Mouse (Mus musculus) intestine, postnatal 0 days (tissue): Measurements from ENCODE around the gene Ankrd28. TPM values are rescaled to one million over a fixed set of nuclear protein-coding genes. Genes with fewer than 3 reads are reported as not detected.

ENCODE experiments used
- ATAC-seq: fragments of 200-750 bp; cut with Nextera tagmentation; 2 replicates; pipeline ENCODE4 v1.8.0; 2017; ENCODE audit warnings: mild to moderate bottlenecking, moderate TSS enrichment, moderate library complexity
- H3K27ac ChIP-seq: fragments of 300-500 bp; sonication (generic); 2 replicates; pipeline ENCODE4 v1.5.1; 2014; ENCODE audit warnings: mild to moderate bottlenecking, low read depth, low read length, moderate library complexity
- H3K27me3 ChIP-seq: fragments of 300-500 bp; sonication (generic); replicated peaks from 2 replicates; pipeline ENCODE4 v1.6.1; 2014; ENCODE audit warnings: low read length, mixed read lengths; ENCODE audit not compliant: control insufficient read depth, insufficient read depth
- H3K36me3 ChIP-seq: fragments of 300-500 bp; sonication (generic); 2 replicates; pipeline ENCODE4 v1.6.1; 2014; ENCODE audit warnings: mild to moderate bottlenecking, moderate library complexity; ENCODE audit not compliant: control insufficient read depth, insufficient read depth
- H3K4me1 ChIP-seq: fragments of 300-500 bp; sonication (generic); replicated peaks from 2 replicates; pipeline ENCODE4 v1.6.1; 2014; ENCODE audit warnings: antibody characterized with exemption, low read length, mixed read lengths; ENCODE audit not compliant: control insufficient read depth, insufficient read depth
- H3K4me2 ChIP-seq: fragments of 300-500 bp; sonication (generic); replicated peaks from 2 replicates; pipeline ENCODE4 v1.6.1; 2014; ENCODE audit warnings: low read depth, mild to moderate bottlenecking, moderate library complexity
- H3K4me3 ChIP-seq: fragments of 300-500 bp; sonication (generic); 2 replicates; pipeline ENCODE4 v1.5.1; 2014; ENCODE audit warnings: low read depth, low read length
- H3K9ac ChIP-seq: fragments of 300-500 bp; sonication (generic); 2 replicates; pipeline ENCODE4 v1.6.1; 2014; ENCODE audit warnings: mild to moderate bottlenecking, low read depth, low read length
- H3K9me3 ChIP-seq: fragments of 300-500 bp; sonication (generic); 2 replicates; pipeline ENCODE4 v1.6.1; 2016; ENCODE audit warnings: mixed run types; ENCODE audit not compliant: control insufficient read depth
- CTCF ChIP-seq: sonication (generic); IDR thresholded peaks from 2 replicates; pipeline ENCODE4 v1.5.1; 2016; ENCODE audit warnings: low read depth, mild to moderate bottlenecking, control low read depth, antibody characterized with exemption, moderate library complexity
- WGBS: fragments of 180-500 bp; shearing (Covaris S2); extraction: QIAGEN DNeasy Blood & Tissue Kit; methylation state at CpG from one replicate; pipeline ENCODE4 v1.1.7; 2014; 5-methylcytosine and 5-hydroxymethylcytosine counted together
- polyA plus RNA-seq: library from polyadenylated mRNA; unstranded; fragments of >200 nt; fragmentation: Nextera tagmentation; extraction: Ambion mirVana; gene quantifications from 2 replicates; pipeline ENCODE4 v1.2.1, GENCODE M21; 2015

Gene Ankrd28
- polyA plus RNA-seq, 1 experiment from 2014 or later, result 3.9 TPM

GRCm38 (mm10) chr14:31831370-31831712 lies 890 bp upstream of the Ankrd28 start:
- 6% methylated on average over 7 of the region's 7 CpGs for WGBS
- Histone ChIP-seq H3K4me3 (peak overlapping the region; percentile 88), H3K4me2 (peak overlapping the region; percentile 93), H3K36me3 (no peaks in the 10 kb centered on the region), H3K27me3 (no peaks in the 10 kb centered on the region), H3K27ac (no peak overlapping the region), H3K4me1 (no peaks in the 10 kb centered on the region; the same call in 1 of the 2 replicates), H3K9ac (no peak overlapping the region), H3K9me3 (no peaks in the 10 kb centered on the region)
- no peak for TF ChIP-seq CTCF
- ATAC-seq, result no peak

- H3K4me3 ChIP-seq, result peak overlapping the region; percentile 88
- no peak for TF ChIP-seq CTCF
- no peaks in the 10 kb centered on the region for H3K36me3 ChIP-seq
- 0% methylated on average over 61 of the region's 97 CpGs for WGBS
- H3K4me1 ChIP-seq, result no peaks in the 10 kb centered on the region; the same call in 1 of the 2 replicates
- H3K27me3 ChIP-seq, result no peaks in the 10 kb centered on the region
- no peaks in the 10 kb centered on the region for H3K9me3 ChIP-seq
- ATAC-seq, result peak; percentile 60
- peak overlapping the region; percentile 84 for H3K9ac ChIP-seq
- peak overlapping the region; percentile 96 for H3K27ac ChIP-seq
- peak overlapping the region; percentile 93 for H3K4me2 ChIP-seq
Measured at GRCm38 (mm10) chr14:31829761-31830562, 489 bp downstream of the Ankrd28 start.

GRCm38 (mm10) chr14:31827221-31827620 lies 3.2 kb downstream of the Ankrd28 start:
- Histone ChIP-seq H3K36me3 (no peaks in the 10 kb centered on the region), H3K9me3 (no peaks in the 10 kb centered on the region), H3K4me2 (no peak overlapping the region), H3K9ac (no peak overlapping the region), H3K4me1 (no peaks in the 10 kb centered on the region; the same call in 1 of the 2 replicates), H3K4me3 (no peak overlapping the region), H3K27ac (no peak overlapping the region), H3K27me3 (no peaks in the 10 kb centered on the region)
- no peak for ATAC-seq
- no peak for TF ChIP-seq CTCF

- H3K4me3 ChIP-seq, result no peak overlapping the region
- no peak for ATAC-seq
- H3K4me1 ChIP-seq, result no peaks in the 10 kb centered on the region
- peak; percentile 22; the same call in 1 of the 2 replicates for TF ChIP-seq CTCF
- H3K4me2 ChIP-seq, result no peak overlapping the region
- no peaks in the 10 kb centered on the region for H3K9me3 ChIP-seq
- H3K9ac ChIP-seq, result no peak overlapping the region
- no peaks in the 10 kb centered on the region for H3K36me3 ChIP-seq
- WGBS, result 93% methylated on average over 5 of the region's 5 CpGs
- no peak overlapping the region for H3K27ac ChIP-seq
- no peaks in the 10 kb centered on the region for H3K27me3 ChIP-seq
Measured at GRCm38 (mm10) chr14:31809942-31810341, 20.5 kb downstream of the Ankrd28 start.

GRCm38 (mm10) chr14:31803791-31804190 lies 26.7 kb downstream of the Ankrd28 start:
- Histone ChIP-seq H3K27me3 (no peaks in the 10 kb centered on the region), H3K36me3 (no peaks in the 10 kb centered on the region), H3K9ac (no peak overlapping the region), H3K4me2 (no peak overlapping the region), H3K9me3 (no peaks in the 10 kb centered on the region), H3K27ac (no peak overlapping the region), H3K4me1 (no peaks in the 10 kb centered on the region), H3K4me3 (no peak overlapping the region)
- WGBS, result 58% methylated on average over 2 of the region's 2 CpGs
- ATAC-seq, result no peak
- no peak for TF ChIP-seq CTCF

- no peaks in the 10 kb centered on the region for H3K9me3 ChIP-seq
- no peaks in the 10 kb centered on the region for H3K27me3 ChIP-seq
- H3K4me1 ChIP-seq, result no peaks in the 10 kb centered on the region
- peak; percentile 41; the same call in 1 of the 2 replicates for ATAC-seq
- no peak overlapping the region for H3K4me2 ChIP-seq
- no peak for TF ChIP-seq CTCF
- no peak overlapping the region for H3K4me3 ChIP-seq
- H3K27ac ChIP-seq, result no peak overlapping the region
- no peak overlapping the region for H3K9ac ChIP-seq
- H3K36me3 ChIP-seq, result no peaks in the 10 kb centered on the region
- WGBS, result 68% methylated on average over 7 of the region's 7 CpGs
Measured at GRCm38 (mm10) chr14:31800976-31801375, 29.5 kb downstream of the Ankrd28 start.
